Mouse (Mus musculus): ENCODE measurements at regions not wholly inside any gene's neighbourhood (a gene's known extent, or its start where the extent isn't known, plus 50 kb on each side); places are given as distances from the start of the nearest gene placed in this dataset.
"Not testable (repeated sequence)": the region's sequence is repeated elsewhere in the genome, so short reads cannot be mapped to it uniquely, and the experiment has no call there.

DNA sequence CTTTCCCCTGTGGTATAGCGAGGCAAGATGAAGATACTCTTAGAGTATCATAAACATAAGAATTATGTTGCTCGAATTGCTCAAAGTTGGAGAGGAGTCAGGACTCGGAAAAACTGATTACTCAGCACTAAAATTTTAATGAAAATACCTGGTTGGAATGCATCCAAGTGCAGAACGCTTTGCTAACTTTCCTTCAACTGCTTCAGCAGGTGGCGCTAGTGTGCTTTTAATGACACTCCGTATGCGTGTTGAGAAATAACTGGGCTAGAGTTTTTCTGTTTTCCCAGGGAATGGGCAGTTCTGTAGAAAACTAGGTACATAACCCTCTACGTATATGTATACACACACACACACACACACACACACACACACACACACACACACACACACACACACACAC lies 221.0 kb downstream of the Grxcr1 start:
- DNase-seq (ENCODE audit: low read depth, low spot score): peak; percentile 59

DNA sequence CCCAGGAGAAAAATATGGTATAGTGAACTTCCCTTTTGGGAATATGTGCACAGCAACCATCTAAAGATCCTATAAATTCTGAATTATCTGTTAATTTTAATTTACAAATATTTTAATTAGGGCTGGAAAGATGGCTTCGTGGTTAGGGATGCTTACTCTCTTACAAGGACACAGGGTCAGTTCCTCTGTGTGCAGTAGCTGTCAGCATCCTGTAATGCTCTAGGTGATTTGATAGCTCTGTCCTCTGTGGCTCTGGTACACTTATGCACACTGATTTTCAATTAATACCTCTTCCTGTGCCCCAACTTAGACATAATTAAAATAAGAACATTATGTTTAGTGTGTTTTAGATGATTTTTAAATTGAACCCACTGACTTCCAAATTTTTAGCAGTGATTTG lies 221.8 kb downstream of the Grxcr1 start:
- DNase-seq (ENCODE audit: low read depth, low spot score): no peak

DNA sequence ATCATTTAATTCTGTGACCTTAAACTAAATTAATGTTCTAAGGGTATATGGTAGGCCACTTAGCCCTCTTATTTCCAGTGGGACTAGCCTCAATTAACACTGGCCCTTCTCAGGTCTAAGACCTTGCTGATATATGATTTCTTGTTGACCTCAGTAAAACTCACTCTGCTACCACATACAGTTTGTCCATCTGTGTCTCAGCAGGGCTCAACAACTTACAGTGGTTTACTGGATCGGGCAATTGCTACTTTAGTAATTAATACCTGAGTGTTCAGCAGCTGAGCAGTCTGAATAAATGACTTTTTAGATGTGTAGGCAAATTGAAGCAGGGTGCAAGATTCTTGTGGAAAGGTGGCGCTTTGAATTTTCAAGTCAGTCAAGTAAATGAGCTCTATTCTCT lies 222.5 kb downstream of the Grxcr1 start:
- DNase-seq (ENCODE audit: low read depth, low spot score): no peak

DNA sequence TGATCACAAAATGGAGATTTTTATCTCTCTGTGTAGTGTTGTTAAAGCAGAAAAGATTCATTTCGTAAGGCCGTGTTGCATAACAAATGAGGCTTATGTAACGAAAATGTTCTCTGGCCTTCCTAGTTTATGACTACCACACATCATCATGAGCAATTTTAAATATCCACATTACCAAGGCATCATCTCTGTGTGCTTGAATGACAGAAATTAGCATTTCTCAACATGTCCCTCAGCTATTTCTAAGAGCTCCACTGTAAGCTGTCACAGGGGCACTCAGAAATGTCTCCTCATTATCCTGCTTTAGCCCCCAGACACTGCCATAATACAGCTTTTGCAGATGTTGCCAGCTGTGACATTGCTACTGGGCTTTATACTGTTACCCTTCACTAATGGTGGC lies 232.6 kb downstream of the Grxcr1 start:
- no peak for DNase-seq (ENCODE audit: low read depth, low spot score)

DNA sequence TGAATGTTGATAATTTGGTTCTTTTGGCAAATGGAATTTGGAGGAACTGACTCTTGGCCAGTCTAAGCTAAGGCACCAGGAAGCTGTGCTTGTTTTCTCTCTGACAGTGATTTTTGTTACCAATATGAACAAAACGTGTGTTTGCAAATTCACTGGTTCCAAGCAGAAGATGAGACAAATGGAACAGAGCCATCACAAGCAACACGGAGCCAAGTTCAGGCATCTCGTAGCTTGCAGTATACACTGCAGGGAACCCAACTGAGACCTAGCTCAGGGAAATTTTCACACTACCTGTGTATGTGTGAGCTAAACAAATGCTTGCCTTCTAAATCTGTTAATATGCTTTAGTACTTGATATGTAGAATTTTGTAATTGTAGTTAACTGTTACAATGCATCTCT lies 242.6 kb downstream of the Grxcr1 start:
- no peak for DNase-seq (ENCODE audit: low read depth, low spot score)

DNA sequence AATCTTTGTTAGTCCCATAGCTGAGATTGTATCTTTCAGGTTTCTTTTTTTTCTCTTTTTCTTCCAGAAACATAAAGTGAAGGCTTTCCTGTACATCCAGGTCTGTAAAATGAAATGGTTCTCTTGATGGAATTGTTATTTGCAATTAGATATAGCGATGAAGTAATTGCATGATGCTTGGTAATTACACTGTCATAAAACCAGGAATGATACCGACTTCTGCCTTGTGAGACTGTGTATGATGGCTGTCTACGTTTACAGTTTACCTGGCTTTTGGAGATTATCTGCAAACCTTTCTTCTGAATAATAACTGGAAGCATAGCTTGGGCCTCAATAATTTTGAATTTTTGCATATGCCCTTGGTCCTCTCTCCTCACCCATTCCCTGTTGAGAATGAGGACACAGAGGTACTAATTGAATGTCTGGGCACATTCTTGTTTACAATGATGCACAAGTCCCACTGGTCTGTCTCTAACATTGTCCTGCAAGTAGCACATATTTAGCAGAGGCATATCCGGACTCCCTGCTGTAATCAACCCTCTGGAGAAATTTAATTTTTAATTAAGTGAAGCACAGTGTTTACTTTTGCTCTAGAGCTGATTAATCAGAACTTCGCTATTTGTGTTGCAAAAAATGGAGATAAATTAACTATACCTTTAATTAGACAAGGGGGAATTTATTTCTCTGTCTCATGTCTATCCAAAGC lies 244.1 kb downstream of the Grxcr1 start:
- DNase-seq (ENCODE audit: low read depth, low spot score): no peak

DNA sequence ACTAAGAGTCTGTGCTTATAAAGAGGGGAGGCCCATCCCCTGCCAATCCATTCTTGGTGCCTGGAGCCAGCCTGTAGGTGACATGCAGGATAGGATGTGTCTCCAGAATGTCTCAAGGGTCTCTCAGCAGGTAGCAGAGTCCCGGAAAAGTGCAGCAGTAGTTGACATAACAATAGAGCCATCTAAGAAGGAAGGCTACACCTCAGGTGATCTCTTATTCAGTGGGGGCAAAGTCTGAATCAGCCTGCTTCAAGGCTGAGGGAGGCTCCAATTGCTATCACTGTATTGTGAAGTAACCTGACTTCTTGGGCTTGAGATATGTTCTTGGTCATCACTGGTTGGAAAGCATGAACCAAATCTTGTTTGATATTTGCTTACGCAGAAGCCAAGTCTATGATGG lies 264.1 kb downstream of the Grxcr1 start:
- DNase-seq (ENCODE audit: low read depth, low spot score): not testable (repeated sequence)

DNA sequence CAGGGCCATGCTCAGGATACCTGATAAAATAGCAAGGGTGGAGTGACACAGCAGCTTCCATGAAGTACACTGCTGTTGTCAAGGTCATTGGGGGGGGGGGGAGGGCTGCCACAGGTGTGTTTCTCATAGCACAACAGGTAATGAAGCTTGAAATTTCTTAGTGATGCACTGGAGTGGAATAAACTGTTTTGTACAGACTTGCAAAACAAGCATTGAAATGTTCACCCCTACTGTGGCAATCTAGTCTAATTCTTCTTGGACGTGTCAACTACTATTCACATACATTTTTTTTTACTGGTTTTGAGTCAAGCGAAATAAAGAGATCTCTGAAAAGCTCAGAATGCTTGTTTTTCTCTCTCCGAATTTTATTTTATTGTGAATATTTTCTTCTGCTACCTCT lies 281.6 kb downstream of the Grxcr1 start:
- no peak for DNase-seq (ENCODE audit: low read depth, low spot score)

DNA sequence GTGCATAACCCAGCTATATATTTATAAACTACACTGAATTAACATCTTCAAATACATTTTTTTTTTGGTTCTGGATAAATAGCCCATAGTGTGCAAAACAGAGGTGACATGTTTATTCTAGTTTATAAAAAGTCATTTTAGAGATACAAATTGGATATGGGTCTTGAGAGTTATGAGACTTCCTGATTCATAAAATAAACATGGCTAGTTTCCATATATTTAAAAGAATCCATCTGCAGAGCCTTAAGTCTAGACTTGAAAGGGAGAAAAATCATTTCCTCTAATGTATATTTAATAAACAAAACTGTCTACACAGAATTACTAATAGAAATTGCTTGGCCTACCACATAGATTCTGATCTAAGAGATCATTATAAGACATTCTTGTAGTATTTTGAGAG lies 287.3 kb downstream of the Grxcr1 start:
- no peak for DNase-seq (ENCODE audit: low read depth, low spot score)

DNA sequence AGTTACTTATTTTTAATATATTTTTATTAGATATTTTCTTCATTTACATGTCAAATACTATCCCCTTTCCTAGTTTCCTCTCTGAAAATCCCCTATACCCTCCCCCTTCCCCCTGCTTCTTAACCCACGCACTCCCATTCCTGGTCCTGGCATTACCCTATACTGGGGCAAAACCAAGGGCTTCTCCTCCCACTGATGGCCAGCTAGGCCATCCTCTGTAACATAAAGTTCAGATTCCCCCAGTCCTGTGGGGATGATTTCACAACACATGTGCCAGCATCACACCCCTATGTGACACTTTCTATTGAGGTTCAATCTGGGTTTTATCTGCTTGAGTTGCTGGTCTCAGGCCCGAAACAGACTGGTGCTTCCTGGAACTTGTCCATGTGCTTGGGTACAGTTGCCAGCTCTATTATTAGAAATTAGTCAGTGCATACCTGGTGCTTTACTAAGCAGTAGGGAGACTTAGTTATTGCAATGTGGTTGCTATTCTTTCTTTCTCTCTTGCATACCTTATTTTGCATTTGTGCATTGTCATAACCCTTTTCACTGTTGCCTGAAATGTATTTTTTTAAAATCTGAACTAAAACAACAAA lies 295.5 kb downstream of the Grxcr1 start:
- DNase-seq (ENCODE audit: low read depth, low spot score): no peak

DNA sequence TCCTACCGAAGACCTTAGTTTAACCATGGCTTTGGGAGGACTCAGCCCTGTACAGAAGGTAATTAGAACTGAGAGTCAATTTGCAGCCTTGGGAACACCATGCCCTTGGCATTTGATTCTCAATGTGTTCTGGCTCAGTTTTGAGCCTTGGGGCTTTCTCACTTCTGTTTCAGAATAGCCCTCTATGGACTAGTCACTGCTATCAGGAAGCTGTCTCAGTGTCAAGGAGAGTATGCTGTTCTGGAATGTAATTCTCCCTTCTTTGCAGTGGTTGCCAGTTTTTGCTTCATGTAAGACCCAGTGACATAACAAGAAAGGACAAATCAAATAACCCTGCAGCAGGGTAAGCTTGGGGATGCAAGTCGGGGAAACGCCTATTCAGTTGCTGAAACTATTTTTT lies 297.7 kb downstream of the Grxcr1 start:
- DNase-seq (ENCODE audit: low read depth, low spot score): no peak

DNA sequence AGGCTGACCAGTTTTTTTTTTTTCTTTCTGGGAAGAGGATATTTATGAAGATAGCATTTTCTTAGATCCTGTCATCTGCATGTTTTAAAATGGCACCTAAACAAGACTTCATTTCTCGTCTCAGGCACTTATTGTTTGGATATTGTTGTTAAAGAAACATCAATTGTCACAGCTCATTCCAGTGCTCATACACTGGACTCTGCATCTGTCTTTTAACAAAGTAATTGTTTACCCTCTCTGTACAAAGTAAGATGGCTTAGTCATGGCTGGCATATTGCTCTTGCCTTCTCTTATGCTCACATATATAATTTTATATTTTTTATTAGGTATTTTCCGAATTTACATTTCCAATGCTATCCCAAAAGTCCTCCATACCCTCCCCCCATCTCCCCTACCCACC lies 298.2 kb downstream of the Grxcr1 start:
- DNase-seq (ENCODE audit: low read depth, low spot score): no peak

DNA sequence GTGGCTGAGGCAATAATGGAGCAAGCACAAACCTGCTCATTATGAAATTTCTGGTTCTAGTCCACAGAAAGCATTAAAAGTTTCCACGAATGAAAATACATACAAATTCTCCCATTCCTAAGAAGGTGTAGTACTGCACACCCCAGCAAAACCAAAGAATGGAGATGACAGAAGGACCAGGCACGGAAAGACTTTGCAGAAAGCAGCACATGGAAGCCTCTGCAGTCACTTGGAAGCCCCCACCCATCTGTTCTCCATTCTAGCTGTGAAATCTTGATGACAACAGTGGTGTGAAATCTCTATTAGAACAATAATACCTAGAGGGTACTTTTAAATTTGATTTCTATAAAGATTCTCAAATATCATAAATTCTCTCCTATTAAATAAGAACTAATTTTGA lies 319.3 kb downstream of the Grxcr1 start:
- DNase-seq (ENCODE audit: low read depth, low spot score): no peak

DNA sequence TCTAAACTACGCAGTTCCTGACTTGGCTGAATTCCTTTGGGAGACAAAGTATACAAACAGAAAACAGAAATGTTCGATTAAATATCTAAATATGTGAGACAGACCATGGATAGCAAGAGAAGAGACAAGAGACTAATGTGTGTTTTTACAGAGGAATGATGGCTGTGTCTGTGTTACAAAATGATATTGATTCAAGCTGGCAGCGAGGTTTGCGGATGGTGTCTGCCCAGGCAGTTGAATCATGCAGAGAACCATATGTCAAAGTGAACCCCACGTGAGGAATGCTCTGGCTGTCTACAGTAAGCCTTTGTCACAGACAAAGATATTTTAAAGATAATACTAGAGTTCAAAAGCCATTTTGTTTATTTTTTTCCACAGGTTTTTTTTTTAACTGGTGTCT lies 320.2 kb downstream of the Grxcr1 start:
- peak; percentile 14 for DNase-seq (ENCODE audit: low read depth, low spot score)

DNA sequence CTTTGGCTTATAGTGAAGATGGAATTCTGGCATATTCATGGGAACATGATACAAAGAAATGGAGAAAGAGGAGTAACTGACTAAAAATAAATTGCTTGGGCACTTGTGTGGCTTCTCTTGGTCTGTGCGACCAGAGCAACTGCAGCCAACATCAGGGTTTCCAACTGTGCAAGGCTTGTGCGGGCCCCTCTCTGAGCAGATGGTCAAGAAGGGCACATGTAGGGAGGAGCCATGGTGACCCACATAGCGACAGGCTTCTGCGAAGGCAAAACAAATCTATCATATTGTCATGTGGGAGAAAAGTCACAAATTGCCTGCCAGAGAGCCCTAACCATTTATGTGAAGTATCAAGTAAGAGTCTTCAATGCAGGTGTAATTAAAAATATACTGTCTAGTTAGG lies 321.6 kb downstream of the Grxcr1 start:
- DNase-seq (ENCODE audit: low read depth, low spot score): no peak

DNA sequence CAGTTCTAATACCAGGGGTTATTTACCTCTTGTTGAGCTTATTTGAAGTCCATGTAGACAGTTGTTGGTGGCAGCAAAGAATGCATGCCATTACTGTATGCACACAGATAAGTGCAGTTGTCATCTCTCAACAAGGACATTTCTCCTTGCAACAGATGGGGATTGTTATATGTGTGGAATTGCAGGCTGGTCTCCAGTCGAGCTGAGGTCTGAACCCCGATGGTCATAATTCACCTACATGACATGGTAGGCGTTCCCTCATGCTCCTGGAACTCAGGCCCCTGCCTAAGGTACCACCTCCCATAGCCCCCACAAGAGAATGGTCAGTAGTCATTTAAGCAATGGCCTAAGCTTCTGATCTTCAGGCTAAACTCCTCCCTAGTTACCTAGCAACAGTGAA lies 322.2 kb downstream of the Grxcr1 start:
- DNase-seq (ENCODE audit: low read depth, low spot score): not testable (repeated sequence)

DNA sequence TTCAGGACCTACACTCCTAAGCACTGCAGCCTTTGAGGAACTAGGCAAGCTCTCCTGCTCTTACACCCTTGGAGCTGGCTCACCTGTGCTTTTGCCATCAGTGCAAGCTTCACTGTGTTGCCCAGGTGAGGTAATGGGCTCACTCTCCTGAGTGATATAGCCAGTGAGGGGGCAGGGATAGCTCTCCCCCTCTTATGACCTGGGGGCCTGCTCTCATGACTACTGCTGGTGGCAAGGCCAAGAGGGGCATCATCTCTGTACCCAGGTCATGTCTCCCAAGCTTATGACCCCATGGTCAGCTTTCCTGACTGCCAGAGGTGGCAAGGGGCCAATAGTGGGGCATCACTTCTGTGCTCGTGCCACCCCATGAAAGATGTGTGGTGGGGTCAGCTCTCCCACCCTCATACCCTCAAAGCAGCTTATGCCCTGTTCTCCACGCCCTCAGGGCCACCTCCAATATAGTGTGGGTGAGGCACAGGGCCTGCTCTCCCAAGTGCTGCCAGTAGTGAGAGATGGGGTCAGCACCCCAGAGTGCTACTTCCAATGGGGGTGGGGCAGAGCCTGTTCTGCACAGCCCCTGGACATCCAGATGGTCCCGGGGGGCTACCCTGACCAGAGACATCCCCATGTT lies 330.1 kb downstream of the Grxcr1 start:
- no peak for DNase-seq (ENCODE audit: low read depth, low spot score)

DNA sequence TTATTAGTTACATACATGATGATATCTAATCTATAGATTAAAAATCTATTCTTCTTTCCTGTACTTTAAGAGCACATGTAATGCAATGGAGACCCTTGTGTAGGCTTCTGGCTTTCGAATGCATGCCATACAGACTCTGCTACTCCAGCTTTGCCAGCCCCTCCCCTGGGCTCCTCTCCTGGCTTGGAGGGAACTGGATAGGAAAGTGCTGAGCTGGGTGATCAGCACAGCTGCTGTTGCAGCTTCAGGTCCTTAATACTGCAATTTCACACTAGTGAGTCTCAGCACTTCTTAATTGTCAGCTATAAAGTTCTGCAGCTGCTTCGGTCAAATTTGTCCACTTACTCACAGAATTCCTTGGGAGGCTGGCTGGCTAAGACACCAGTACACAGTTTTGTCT lies 341.4 kb downstream of the Grxcr1 start:
- no peak for DNase-seq (ENCODE audit: low read depth, low spot score)
